Mouse (Mus musculus): ENCODE results near the gene Ctnna2.

DNA sequence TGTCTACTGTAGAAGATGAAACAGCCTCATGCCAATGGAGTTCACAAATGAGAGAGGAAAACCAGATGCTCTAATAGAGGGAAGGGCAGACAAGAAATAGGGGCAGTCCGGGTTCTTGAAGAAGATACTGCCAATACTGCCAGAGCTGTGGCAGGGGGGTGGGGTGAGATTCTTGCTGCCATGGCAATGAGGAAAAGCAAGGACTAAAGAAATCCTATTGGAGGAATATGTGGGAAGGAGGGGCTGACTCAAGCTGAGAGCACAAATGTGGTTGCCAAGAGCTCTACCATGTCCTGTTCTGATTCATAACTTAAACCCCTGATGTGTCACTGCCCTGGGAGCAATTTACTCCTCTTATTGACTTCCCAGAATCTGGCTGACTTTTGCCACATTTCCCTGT lies 878.5 kb downstream of the Ctnna2 start:
- TF ChIP-seq CTCF (IDR thresholded peaks at IDR 0.05; ENCODE audit: low read depth) (no peak), EP300 (IDR thresholded peaks at IDR 0.05; ENCODE audit: low read depth) (no peak)
